Mouse (Mus musculus): ENCODE data around the gene 1110065P20Rik.

DNA sequence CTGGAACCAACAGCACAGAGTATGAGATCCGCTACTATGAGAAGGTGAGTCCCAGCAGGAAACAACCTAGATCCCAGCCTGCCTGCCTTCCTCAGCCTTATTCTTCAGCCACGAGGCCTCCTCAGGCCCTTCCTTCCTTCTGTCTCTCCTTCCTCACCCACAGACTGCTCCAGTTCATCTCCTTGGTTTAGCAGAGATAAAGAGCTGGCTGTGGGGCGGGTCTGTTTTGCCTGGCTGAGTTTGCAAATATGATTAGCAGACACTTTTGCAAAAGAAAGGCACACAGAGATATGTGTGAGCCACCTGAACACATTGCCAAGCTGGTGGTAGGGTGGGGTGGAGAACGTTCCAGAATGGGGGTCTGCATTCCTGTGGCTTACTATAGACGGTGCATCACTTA is 48.9 kb upstream of the 1110065P20Rik start:
- TF ChIP-seq POLR2A (IDR thresholded peaks at IDR 0.05; ENCODE audit: insufficient read depth, low read length), result no peak
- TF ChIP-seq CTCF (IDR thresholded peaks at IDR 0.05; ENCODE audit: low read depth, low read length), result no peak

Measured in ES-Bruce4 (cell line).